Mouse (Mus musculus): ENCODE results near the gene Sfxn2. TPM values are rescaled to one million over a fixed set of nuclear protein-coding genes. Genes with fewer than 3 reads are reported as not detected.

Sfxn2 gene
- polyA plus RNA-seq, 1 experiment from 2014 or later = 8.9 TPM

GRCm38 (mm10) chr19:46600371-46600770 lies 27.2 kb downstream of the Sfxn2 start:
- no peak for ATAC-seq (ENCODE audit: insufficient number of reproducible peaks, low FRiP score)
- Histone ChIP-seq H3K27me3 (replicated peaks) (no peaks in the 10 kb centered on the region), H3K9ac (peak overlapping the region; percentile 90; the same call in 1 of the 2 replicates), H3K4me1 (replicated peaks) (peaks cover 31% of the 10 kb centered on the region), H3K9me3 (replicated peaks) (no peaks in the 10 kb centered on the region), H3K27ac (ENCODE audit: poor library complexity, severe bottlenecking) (no peak overlapping the region), H3K36me3 (peaks cover 15% of the 10 kb centered on the region), H3K4me3 (peak overlapping the region; percentile 94), H3K4me2 (peak overlapping the region; percentile 97)
- 65% methylated on average over 4 of the region's 4 CpGs for WGBS

- Histone ChIP-seq H3K27ac (ENCODE audit: poor library complexity, severe bottlenecking) (no peak overlapping the region), H3K36me3 (peaks cover 19% of the 10 kb centered on the region), H3K9me3 (replicated peaks) (no peaks in the 10 kb centered on the region), H3K4me3 (peak overlapping the region; percentile 4; the same call in 1 of the 2 replicates), H3K4me1 (replicated peaks) (peaks cover 31% of the 10 kb centered on the region), H3K4me2 (peak overlapping the region; percentile 3; the same call in 1 of the 2 replicates), H3K27me3 (replicated peaks) (no peaks in the 10 kb centered on the region), H3K9ac (no peak overlapping the region; the same call in 1 of the 2 replicates)
- no peak for ATAC-seq (ENCODE audit: insufficient number of reproducible peaks, low FRiP score)
- WGBS = 72% methylated on average over 14 of the region's 14 CpGs
Observed at GRCm38 (mm10) chr19:46601491-46601890, 28.3 kb downstream of the Sfxn2 start.

- Histone ChIP-seq H3K27me3 (replicated peaks) (no peaks in the 10 kb centered on the region), H3K4me2 (no peak overlapping the region), H3K27ac (ENCODE audit: poor library complexity, severe bottlenecking) (no peak overlapping the region), H3K4me1 (replicated peaks) (peaks cover 31% of the 10 kb centered on the region), H3K4me3 (no peak overlapping the region), H3K9ac (no peak overlapping the region), H3K36me3 (peaks cover 27% of the 10 kb centered on the region), H3K9me3 (replicated peaks) (no peaks in the 10 kb centered on the region)
- ATAC-seq (ENCODE audit: insufficient number of reproducible peaks, low FRiP score) = no peak
- 81% methylated on average over 4 of the region's 4 CpGs for WGBS
Observed at GRCm38 (mm10) chr19:46602406-46602805, 29.2 kb downstream of the Sfxn2 start.

- Histone ChIP-seq H3K9me3 (replicated peaks) (no peaks in the 10 kb centered on the region), H3K4me2 (no peak overlapping the region), H3K4me1 (replicated peaks) (peaks cover 34% of the 10 kb centered on the region), H3K36me3 (peaks cover 39% of the 10 kb centered on the region), H3K27ac (ENCODE audit: poor library complexity, severe bottlenecking) (no peak overlapping the region), H3K27me3 (replicated peaks) (no peaks in the 10 kb centered on the region), H3K9ac (no peak overlapping the region), H3K4me3 (no peak overlapping the region)
- WGBS = 91% methylated on average over 13 of the region's 13 CpGs
- no peak for ATAC-seq (ENCODE audit: insufficient number of reproducible peaks, low FRiP score)
Observed at GRCm38 (mm10) chr19:46606718-46607117, 33.6 kb downstream of the Sfxn2 start.

GRCm38 (mm10) chr19:46607424-46607823 lies 34.3 kb downstream of the Sfxn2 start:
- peaks cover 30% of the 10 kb centered on the region for H3K4me1 ChIP-seq (replicated peaks)
- H3K4me3 ChIP-seq = no peak overlapping the region
- H3K9ac ChIP-seq = no peak overlapping the region
- H3K27ac ChIP-seq (ENCODE audit: poor library complexity, severe bottlenecking) = no peak overlapping the region
- no peak for ATAC-seq (ENCODE audit: insufficient number of reproducible peaks, low FRiP score)
- H3K9me3 ChIP-seq (replicated peaks) = no peaks in the 10 kb centered on the region
- peaks cover 39% of the 10 kb centered on the region for H3K36me3 ChIP-seq
- no peak overlapping the region for H3K4me2 ChIP-seq
- H3K27me3 ChIP-seq (replicated peaks) = no peaks in the 10 kb centered on the region
- WGBS = 38% methylated on average over 7 of the region's 7 CpGs

- peaks cover 37% of the 10 kb centered on the region for H3K36me3 ChIP-seq
- H3K9ac ChIP-seq = no peak overlapping the region
- no peak for ATAC-seq (ENCODE audit: insufficient number of reproducible peaks, low FRiP score)
- H3K4me1 ChIP-seq (replicated peaks) = peaks cover 32% of the 10 kb centered on the region
- 97% methylated on average over 7 of the region's 7 CpGs for WGBS
- no peaks in the 10 kb centered on the region for H3K9me3 ChIP-seq (replicated peaks)
- H3K27ac ChIP-seq (ENCODE audit: poor library complexity, severe bottlenecking) = no peak overlapping the region
- H3K27me3 ChIP-seq (replicated peaks) = no peaks in the 10 kb centered on the region
- H3K4me2 ChIP-seq = no peak overlapping the region
- H3K4me3 ChIP-seq = no peak overlapping the region
Observed at GRCm38 (mm10) chr19:46608158-46608557, 35.0 kb downstream of the Sfxn2 start.

GRCm38 (mm10) chr19:46616378-46616777 lies 43.2 kb downstream of the Sfxn2 start:
- ATAC-seq (ENCODE audit: insufficient number of reproducible peaks, low FRiP score) = no peak
- peak overlapping the region; percentile 19; the same call in 1 of the 2 replicates for H3K9ac ChIP-seq
- H3K4me2 ChIP-seq = no peak overlapping the region
- H3K9me3 ChIP-seq (replicated peaks) = no peaks in the 10 kb centered on the region
- 49% methylated on average over 11 of the region's 11 CpGs for WGBS
- H3K4me3 ChIP-seq = no peak overlapping the region
- no peaks in the 10 kb centered on the region for H3K27me3 ChIP-seq (replicated peaks)
- peaks cover 18% of the 10 kb centered on the region for H3K36me3 ChIP-seq
- H3K27ac ChIP-seq (ENCODE audit: poor library complexity, severe bottlenecking) = no peak overlapping the region
- H3K4me1 ChIP-seq (replicated peaks) = peaks cover 87% of the 10 kb centered on the region

- H3K4me2 ChIP-seq = no peak overlapping the region
- H3K4me3 ChIP-seq = no peak overlapping the region
- no peak overlapping the region for H3K9ac ChIP-seq
- H3K27ac ChIP-seq (ENCODE audit: poor library complexity, severe bottlenecking) = no peak overlapping the region
- peaks cover 94% of the 10 kb centered on the region for H3K4me1 ChIP-seq (replicated peaks)
- no peaks in the 10 kb centered on the region for H3K9me3 ChIP-seq (replicated peaks)
- no peak for ATAC-seq (ENCODE audit: insufficient number of reproducible peaks, low FRiP score)
- peaks cover 18% of the 10 kb centered on the region for H3K36me3 ChIP-seq
- 72% methylated on average over 8 of the region's 8 CpGs for WGBS
- no peaks in the 10 kb centered on the region for H3K27me3 ChIP-seq (replicated peaks)
Observed at GRCm38 (mm10) chr19:46617361-46617760, 44.2 kb downstream of the Sfxn2 start.

- Histone ChIP-seq H3K9ac (0 out of 2 replicates have a peak overlapping the region, but pooled peaks have one; percentile 4), H3K4me2 (no peak overlapping the region), H3K4me1 (replicated peaks) (peaks cover 96% of the 10 kb centered on the region), H3K27ac (ENCODE audit: poor library complexity, severe bottlenecking) (peak overlapping the region; percentile 63), H3K4me3 (no peak overlapping the region), H3K27me3 (replicated peaks) (no peaks in the 10 kb centered on the region), H3K9me3 (replicated peaks) (no peaks in the 10 kb centered on the region), H3K36me3 (peaks cover 14% of the 10 kb centered on the region)
- no peak for ATAC-seq (ENCODE audit: insufficient number of reproducible peaks, low FRiP score)
- 63% methylated on average over 9 of the region's 9 CpGs for WGBS
Observed at GRCm38 (mm10) chr19:46618322-46618721, 45.2 kb downstream of the Sfxn2 start.

- Histone ChIP-seq H3K4me2 (peak overlapping the region; percentile 39), H3K9me3 (replicated peaks) (no peaks in the 10 kb centered on the region), H3K9ac (peak overlapping the region; percentile 38; the same call in 1 of the 2 replicates), H3K27me3 (replicated peaks) (no peaks in the 10 kb centered on the region), H3K4me1 (replicated peaks) (peaks cover 96% of the 10 kb centered on the region), H3K36me3 (peaks cover 8% of the 10 kb centered on the region; the same call in 1 of the 2 replicates), H3K4me3 (no peak overlapping the region), H3K27ac (ENCODE audit: poor library complexity, severe bottlenecking) (peak overlapping the region; percentile 63)
- peak; percentile 23; the same call in 1 of the 2 replicates for ATAC-seq (ENCODE audit: insufficient number of reproducible peaks, low FRiP score)
- WGBS = 21% methylated on average over 19 of the region's 19 CpGs
Observed at GRCm38 (mm10) chr19:46619001-46619400, 45.8 kb downstream of the Sfxn2 start.

- peak overlapping the region; percentile 38; the same call in 1 of the 2 replicates for H3K9ac ChIP-seq
- no peak for ATAC-seq (ENCODE audit: insufficient number of reproducible peaks, low FRiP score)
Observed at GRCm38 (mm10) chr19:46619518-46619917, 46.4 kb downstream of the Sfxn2 start.

More at GRCm38 (mm10) chr19:46619518-46619917, 46.4 kb downstream of the Sfxn2 start:
- WGBS = 76% methylated on average over 6 of the region's 6 CpGs
- Histone ChIP-seq H3K27me3 (replicated peaks) (no peaks in the 10 kb centered on the region), H3K4me2 (peak overlapping the region; percentile 39; the same call in 1 of the 2 replicates), H3K36me3 (peaks cover 4% of the 10 kb centered on the region; the same call in 1 of the 2 replicates), H3K9me3 (replicated peaks) (no peaks in the 10 kb centered on the region), H3K4me1 (replicated peaks) (peaks cover 97% of the 10 kb centered on the region), H3K4me3 (no peak overlapping the region), H3K27ac (ENCODE audit: poor library complexity, severe bottlenecking) (peak overlapping the region; percentile 63)

Measured in heart, embryonic 12.5 days (tissue).